Mouse (Mus musculus) embryonic fibroblast, embryonic 13.5 days (primary cell): ENCODE results near the gene Fbxo34.

Experiments used
- CTCF ChIP-seq: IDR thresholded peaks from 2 replicates; pipeline ENCODE4 v1.5.1; 2011; ENCODE audit warnings: mild to moderate bottlenecking, control low read depth, low read length, moderate library complexity, borderline replicate concordance; ENCODE audit not compliant: insufficient read depth
- POLR2A ChIP-seq: IDR thresholded peaks from 2 replicates; pipeline ENCODE4 v1.6.1; 2011; ENCODE audit warnings: low read depth, mild to moderate bottlenecking, control low read depth, low read length, moderate library complexity

- TF ChIP-seq POLR2A (no peak), CTCF (no peak)
Observed at GRCm38 (mm10) chr14:47462453-47462852, 12.2 kb downstream of the Fbxo34 start.
